Comparison of ENCODE assay signal across 14 mouse cellular contexts in the genomic region with DNA sequence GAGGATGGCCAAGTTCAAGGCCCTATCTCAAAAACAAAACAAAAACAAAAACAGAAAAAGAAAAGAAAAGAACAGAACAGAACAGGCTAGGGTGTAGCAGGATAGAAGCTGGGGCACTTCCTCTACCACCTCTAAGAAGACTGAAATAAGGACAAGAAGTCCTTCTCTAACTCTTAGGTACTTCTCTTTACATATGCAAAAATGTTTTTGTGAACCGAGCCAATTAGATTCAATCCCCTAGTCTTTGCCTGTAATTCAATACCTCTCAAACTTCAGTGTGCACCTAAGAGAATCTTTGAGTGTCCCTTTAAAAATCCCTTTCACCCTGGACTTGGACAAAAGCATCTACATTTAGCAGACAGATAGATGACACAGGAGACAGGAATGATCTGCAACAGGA. TPM values are rescaled to one million over a fixed set of nuclear protein-coding genes. Genes with fewer than 3 reads are reported as not detected.
DNase-seq lines count a peak whose midpoint lies in the region; ATAC-seq lines count a peak whose summit lies in the region.
"Had no signal": no experiment of that assay in that cellular context is flagged by ENCODE, and none has a peak within 500 bp of the region (broad histone marks: within the 10 kb centered on the region; RNA-seq: fewer than 3 reads in every experiment).

No protein-coding gene starts in this region.

- H3K27me3 ChIP-seq in heart, embryonic 14.5 days (ENCODE audit: control insufficient read depth, insufficient read depth, low read length) = no peaks in the 10 kb centered on the region; the same call in 1 of the 2 replicates
- no peaks in the 10 kb centered on the region for H3K27me3 ChIP-seq in forebrain, embryonic 14.5 days (replicated peaks; ENCODE audit: control insufficient read depth, insufficient read depth, low read length)
- H3K27me3 ChIP-seq in limb, embryonic 13.5 days = no peaks in the 10 kb centered on the region
- no peaks in the 10 kb centered on the region for H3K27me3 ChIP-seq in neural tube, embryonic 15.5 days (replicated peaks)

- H3K27ac ChIP-seq in heart, embryonic 14.5 days (replicated peaks in 1 of 2; ENCODE audit: control insufficient read depth in 1 of 2, insufficient read depth in 1 of 2, low read depth in 2 of 2, low read length in 2 of 2) = no peak overlapping the region
- H3K27ac ChIP-seq in forebrain, embryonic 14.5 days (ENCODE audit: low read depth, low read length) = no peak overlapping the region
- no peak overlapping the region for H3K27ac ChIP-seq in limb, embryonic 13.5 days
- H3K27ac ChIP-seq in neural tube, embryonic 15.5 days (replicated peaks) = no peak overlapping the region
- H3K27ac ChIP-seq: liver, embryonic 12.5 days had no signal

- no peak overlapping the region for H3K9ac ChIP-seq in heart, embryonic 14.5 days (ENCODE audit: low read length)
- H3K9ac ChIP-seq in forebrain, embryonic 14.5 days (ENCODE audit: low read length) = peak overlapping the region; percentile 35
- peak overlapping the region; percentile 14; the same call in 1 of the 2 replicates for H3K9ac ChIP-seq in limb, embryonic 13.5 days
- no peak overlapping the region for H3K9ac ChIP-seq in neural tube, embryonic 15.5 days (replicated peaks)
- H3K9ac ChIP-seq: liver, embryonic 12.5 days had no signal

- intact Hi-C loops in heart, postnatal 10 days (cut with DNase I) = no loop called here

- peaks cover 2 to 14% of the 10 kb centered on the region in 2 experiments; a peak in 3 of 4 replicates for H3K4me1 ChIP-seq in heart, embryonic 14.5 days (ENCODE audit: control insufficient read depth in 2 of 2, insufficient read depth in 2 of 2, low read length in 2 of 2)
- H3K4me1 ChIP-seq in forebrain, embryonic 14.5 days (ENCODE audit: control insufficient read depth, insufficient read depth, low read length) = peaks cover 22% of the 10 kb centered on the region
- H3K4me1 ChIP-seq in limb, embryonic 13.5 days = peaks cover 34% of the 10 kb centered on the region
- H3K4me1 ChIP-seq in neural tube, embryonic 15.5 days = peaks cover 29% of the 10 kb centered on the region

- H3K4me3 ChIP-seq in heart, embryonic 14.5 days (ENCODE audit: control insufficient read depth in 1 of 2, insufficient read depth in 1 of 2, low read depth in 1 of 2, low read length in 2 of 2) = no peak overlapping the region
- H3K4me3 ChIP-seq in forebrain, embryonic 14.5 days (ENCODE audit: low read depth, low read length) = peak overlapping the region; percentile 84
- no peak overlapping the region for H3K4me3 ChIP-seq in limb, embryonic 13.5 days
- H3K4me3 ChIP-seq in neural tube, embryonic 15.5 days (replicated peaks) = peak overlapping the region; percentile 81
- H3K4me3 ChIP-seq: liver, embryonic 12.5 days had no signal

- no peaks in the 10 kb centered on the region for H3K36me3 ChIP-seq in heart, embryonic 14.5 days (ENCODE audit: control insufficient read depth, insufficient read depth, low read length)
- H3K36me3 ChIP-seq in forebrain, embryonic 14.5 days (ENCODE audit: control insufficient read depth, insufficient read depth, low read length) = no peaks in the 10 kb centered on the region
- no peaks in the 10 kb centered on the region for H3K36me3 ChIP-seq in limb, embryonic 13.5 days
- H3K36me3 ChIP-seq in neural tube, embryonic 15.5 days = no peaks in the 10 kb centered on the region
- H3K36me3 ChIP-seq: liver, embryonic 12.5 days had no signal

- H3K9me3 ChIP-seq in heart, embryonic 14.5 days (ENCODE audit: control insufficient read depth, low read length) = no peaks in the 10 kb centered on the region
- no peaks in the 10 kb centered on the region for H3K9me3 ChIP-seq in forebrain, embryonic 14.5 days (replicated peaks; ENCODE audit: control insufficient read depth, low read length)
- no peaks in the 10 kb centered on the region for H3K9me3 ChIP-seq in limb, embryonic 13.5 days
- H3K9me3 ChIP-seq in neural tube, embryonic 15.5 days (replicated peaks) = no peaks in the 10 kb centered on the region
- H3K9me3 ChIP-seq: liver, embryonic 12.5 days had no signal

- WGBS in heart, embryonic 14.5 days = 41% methylated on average over 1 of the region's 1 CpGs
- WGBS in forebrain, embryonic 14.5 days = 7% methylated on average over 1 of the region's 1 CpGs
- 29% methylated on average over 1 of the region's 1 CpGs for WGBS in limb, embryonic 13.5 days
- whole genome bisulfite sequencing in neural tube, embryonic 15.5 days = 12% methylated on average over 1 of the region's 1 CpGs

- no peak for ATAC-seq in heart, embryonic 14.5 days (ENCODE audit: insufficient number of reproducible peaks, insufficient read depth, low FRiP score, low read depth)
- no peak for ATAC-seq in forebrain, embryonic 14.5 days
- ATAC-seq in limb, embryonic 13.5 days (ENCODE audit: low FRiP score, low read depth) = no peak
- ATAC-seq in neural tube, embryonic 15.5 days (ENCODE audit: low FRiP score) = no peak
- ATAC-seq: liver, embryonic 12.5 days had no signal

- H3K4me2 ChIP-seq in heart, embryonic 14.5 days (ENCODE audit: low read length) = peak overlapping the region; percentile 87; the same call in 1 of the 2 replicates
- H3K4me2 ChIP-seq in forebrain, embryonic 14.5 days (ENCODE audit: low read length) = peak overlapping the region; percentile 66
- H3K4me2 ChIP-seq in limb, embryonic 13.5 days (replicated peaks) = peak overlapping the region; percentile 74
- H3K4me2 ChIP-seq in neural tube, embryonic 15.5 days = peak overlapping the region; percentile 68
- H3K4me2 ChIP-seq: liver, embryonic 12.5 days had no signal

- no peak for DNase-seq in heart, postnatal 10 days
- no peak for DNase-seq in forebrain, embryonic 14.5 days (ENCODE audit: low spot score)
- no peak for DNase-seq in thymus, postnatal 25 days
- DNase-seq in cerebellum, adult 11 months = no peak
- DNase-seq in MN1 (ENCODE audit: low spot score) = no peak
- DNase-seq: adrenal gland, postnatal 36 days; cerebellum, adult 18-20 months; kidney, postnatal 10 days; lung, postnatal 14 days had no signal

RNA-seq across cellular contexts. Expression of a gene that starts 2.2 kb away (rescaled TPM):
- 30.4 and 36.7 TPM in 2 replicates for polyA plus RNA-seq in heart, embryonic 14.5 days (2014; fragmentation: Nextera tagmentation; extraction: Ambion mirVana)
- 10 to 100 TPM; 60.1 to 62.8 TPM for total RNA-seq in heart, postnatal 10 days (2021)
- 93.5 and 98.9 TPM in 2 replicates for polyA plus RNA-seq in forebrain, embryonic 14.5 days (2014; fragmentation: Nextera tagmentation; extraction: Ambion mirVana)
- polyA plus RNA-seq in limb, embryonic 13.5 days (2015; fragmentation: Nextera tagmentation; extraction: Ambion mirVana) = 26.1 and 28.4 TPM in 2 replicates
- 78.8 and 101 TPM in 2 replicates for polyA plus RNA-seq in neural tube, embryonic 15.5 days (2015; fragmentation: Nextera tagmentation; extraction: Ambion mirVana)
- total RNA-seq: neutrophil, adult 5-6 weeks had no signal

Comparison
In these comparisons a context has a peak if more than half of its experiments do, and no peak if none do; other contexts are left out.
1. H3K4me3 ChIP-seq: peak in forebrain, embryonic 14.5 days (single experiment) and neural tube, embryonic 15.5 days (single experiment); none in heart, embryonic 14.5 days (0 of 2) and limb, embryonic 13.5 days (single experiment).
2. H3K9ac ChIP-seq: peak in forebrain, embryonic 14.5 days (single experiment) and limb, embryonic 13.5 days (single experiment); none in heart, embryonic 14.5 days (single experiment) and neural tube, embryonic 15.5 days (single experiment).
3. Peak in every context shown above with its lines, with median percentiles within 50 percentile points of each other: H3K4me2 ChIP-seq.